Mouse (Mus musculus): ENCODE results near the gene Gm10337. TPM values are rescaled to one million over a fixed set of nuclear protein-coding genes. Genes with fewer than 3 reads are reported as not detected.

Gene Gm10337
- total and polyA plus RNA-seq, 3 experiments, result not detected

DNA sequence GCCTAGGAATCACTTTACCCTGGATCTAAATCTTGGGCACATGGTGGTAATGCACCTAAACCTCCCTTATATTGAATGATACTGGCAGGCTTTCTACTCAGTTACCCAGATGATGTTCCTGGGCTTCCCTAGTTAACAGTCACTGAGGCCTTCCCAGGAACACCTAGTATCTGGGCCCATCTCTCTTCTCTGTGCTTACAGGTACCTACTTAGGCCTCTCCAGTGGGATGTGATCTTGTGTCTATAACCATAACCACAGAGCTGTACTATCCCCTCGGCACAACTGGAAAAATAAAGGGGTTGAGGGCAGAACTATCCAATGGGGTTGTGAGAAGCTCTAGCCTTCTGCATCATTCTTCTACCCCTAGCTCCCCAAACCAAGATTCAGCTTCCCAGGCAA, 3.3 kb downstream of the Gm10337 start:
- no peak for TF ChIP-seq POLR2AphosphoS2 (IDR thresholded peaks at IDR 0.05; ENCODE audit: low read depth, low read length)
- in situ Hi-C loops (cut with MboI; ENCODE audit: low pct_ligation_motif_present, low pct_unique_long_range_greater_than_20kb, low sequenced_read_pairs), result no loop called here
- Histone ChIP-seq H3K27me3 (replicated peaks) (no peaks in the 10 kb centered on the region), H3K9me3 (replicated peaks; ENCODE audit: low read length) (no peaks in the 10 kb centered on the region), H3K4me2 (ENCODE audit: insufficient read depth, low read depth, poor library complexity, severe bottlenecking) (no peak overlapping the region), H3K79me2 (replicated peaks; ENCODE audit: control insufficient read depth, extremely low read depth, insufficient read depth, poor library complexity, severe bottlenecking) (no peaks in the 10 kb centered on the region), H3K36me3 (replicated peaks in 1 of 2; ENCODE audit: control insufficient read depth in 1 of 2, insufficient read depth in 1 of 2, low read length in 1 of 2) (peaks cover 32 to 50% of the 10 kb centered on the region in 2 experiments), H3K9ac (ENCODE audit: insufficient read depth, low read depth) (no peak overlapping the region), H3K4me3 (replicated peaks in 1 of 3; ENCODE audit: low read depth in 2 of 3, low read length in 2 of 3, poor library complexity in 1 of 3) (no peak overlapping the region), H3K27ac (ENCODE audit: insufficient read depth, low read depth) (no peak overlapping the region), H3K4me1 (ENCODE audit: control insufficient read depth in 1 of 2, insufficient read depth in 2 of 2) (peaks cover 13 to 27% of the 10 kb centered on the region in 2 experiments)
- DNase-seq (ENCODE audit: extremely low read depth), result no peak
- dilution Hi-C loops (cut with MboI; ENCODE audit: extremely low pct_ligation_motif_present, extremely low pct_unique_long_range_greater_than_20kb, low sequenced_read_pairs), result no loop called here

DNA sequence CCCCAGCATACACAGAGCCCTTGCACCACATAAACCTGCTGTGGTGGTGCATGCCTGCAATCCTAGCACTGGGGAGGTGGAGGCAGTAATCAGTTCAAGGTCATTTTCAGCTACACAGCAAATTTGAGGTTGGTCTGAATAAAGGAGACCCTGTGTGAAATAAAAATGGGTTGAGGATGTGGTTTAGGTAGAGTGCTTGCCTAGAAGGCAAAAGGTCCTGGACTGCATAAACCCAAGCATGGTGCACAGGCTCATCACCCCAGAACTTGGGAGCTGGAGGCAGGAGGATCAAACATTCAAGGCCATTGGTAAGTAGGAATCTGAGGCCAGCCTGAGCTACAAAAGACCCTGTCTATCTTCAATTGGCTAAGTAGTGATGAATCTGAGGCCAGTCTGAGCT, 4.0 kb downstream of the Gm10337 start:
- Histone ChIP-seq H3K27me3 (replicated peaks) (no peaks in the 10 kb centered on the region), H3K4me2 (ENCODE audit: insufficient read depth, low read depth, poor library complexity, severe bottlenecking) (no peak overlapping the region), H3K36me3 (replicated peaks in 1 of 2; ENCODE audit: control insufficient read depth in 1 of 2, insufficient read depth in 1 of 2, low read length in 1 of 2) (peaks cover 25 to 43% of the 10 kb centered on the region in 2 experiments), H3K9me3 (replicated peaks; ENCODE audit: low read length) (no peaks in the 10 kb centered on the region), H3K4me3 (replicated peaks in 1 of 3; ENCODE audit: low read depth in 2 of 3, low read length in 2 of 3, poor library complexity in 1 of 3) (no peak overlapping the region), H3K9ac (ENCODE audit: insufficient read depth, low read depth) (no peak overlapping the region), H3K4me1 (ENCODE audit: control insufficient read depth in 1 of 2, insufficient read depth in 2 of 2) (peaks cover 17 to 34% of the 10 kb centered on the region in 2 experiments), H3K27ac (ENCODE audit: insufficient read depth, low read depth) (no peak overlapping the region), H3K79me2 (replicated peaks; ENCODE audit: control insufficient read depth, extremely low read depth, insufficient read depth, poor library complexity, severe bottlenecking) (no peaks in the 10 kb centered on the region)
- dilution Hi-C loops (cut with MboI; ENCODE audit: extremely low pct_ligation_motif_present, extremely low pct_unique_long_range_greater_than_20kb, low sequenced_read_pairs), result no loop called here
- TF ChIP-seq USF2 (conservative IDR thresholded peaks at IDR 0.05; ENCODE audit: low read depth, low read length) (no peak), ZC3H11A (IDR thresholded peaks at IDR 0.05; ENCODE audit: low read depth, low read length) (no peak), MEF2A (IDR thresholded peaks at IDR 0.05; ENCODE audit: borderline replicate concordance, low read depth, low read length) (no peak), POLR2A (IDR thresholded peaks at IDR 0.05; ENCODE audit: low read depth, low read length) (no peak; the same call in none of the 2 replicates), USF1 (IDR thresholded peaks at IDR 0.05; ENCODE audit: low read depth, low read length) (no peak), JUND (conservative IDR thresholded peaks at IDR 0.05; ENCODE audit: low read depth, low read length) (no peak), CHD1 (IDR thresholded peaks at IDR 0.05; ENCODE audit: low read depth, low read length) (no peak), POLR2AphosphoS2 (IDR thresholded peaks at IDR 0.05; ENCODE audit: low read depth, low read length) (no peak; the same call in 1 of the 2 replicates)
- in situ Hi-C loops (cut with MboI; ENCODE audit: low pct_ligation_motif_present, low pct_unique_long_range_greater_than_20kb, low sequenced_read_pairs), result no loop called here
- no peak for DNase-seq (ENCODE audit: extremely low read depth)

DNA sequence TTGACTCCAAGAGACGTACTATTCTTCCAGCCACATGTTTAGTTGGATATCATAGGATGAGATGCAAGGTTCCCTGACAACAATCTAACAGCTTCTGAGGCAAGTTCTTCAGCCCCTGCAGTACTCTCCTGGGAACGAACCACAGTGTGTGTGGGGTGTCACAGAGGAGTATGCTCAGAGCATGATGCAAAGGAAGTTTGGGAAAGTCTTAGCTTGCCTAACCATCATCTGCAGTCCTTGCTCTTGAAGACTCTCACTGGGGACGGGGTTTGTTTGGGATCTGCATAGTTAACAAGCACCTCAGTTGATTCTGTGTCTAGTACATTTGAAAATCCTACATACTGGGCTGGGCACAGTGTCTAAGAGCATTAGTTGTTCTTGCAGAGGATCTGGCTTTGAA, 4.8 kb downstream of the Gm10337 start:
- TF ChIP-seq ETS1 (conservative IDR thresholded peaks at IDR 0.05; ENCODE audit: low read depth, low read length) (no peak), POLR2AphosphoS2 (IDR thresholded peaks at IDR 0.05; ENCODE audit: low read depth, low read length) (peak; percentile 5; the same call in 1 of the 2 replicates)
- dilution Hi-C loops (cut with MboI; ENCODE audit: extremely low pct_ligation_motif_present, extremely low pct_unique_long_range_greater_than_20kb, low sequenced_read_pairs), result no loop called here
- DNase-seq (ENCODE audit: extremely low read depth), result no peak
- Histone ChIP-seq H3K27ac (ENCODE audit: insufficient read depth, low read depth) (no peak overlapping the region), H3K36me3 (replicated peaks in 1 of 2; ENCODE audit: control insufficient read depth in 1 of 2, insufficient read depth in 1 of 2, low read length in 1 of 2) (peaks cover 19 to 35% of the 10 kb centered on the region in 2 experiments), H3K27me3 (replicated peaks) (no peaks in the 10 kb centered on the region), H3K9me3 (replicated peaks; ENCODE audit: low read length) (no peaks in the 10 kb centered on the region), H3K4me3 (replicated peaks in 1 of 3; ENCODE audit: low read depth in 2 of 3, low read length in 2 of 3, poor library complexity in 1 of 3) (no peak overlapping the region), H3K4me1 (ENCODE audit: control insufficient read depth in 1 of 2, insufficient read depth in 2 of 2) (peaks cover 21 to 42% of the 10 kb centered on the region in 2 experiments), H3K4me2 (ENCODE audit: insufficient read depth, low read depth, poor library complexity, severe bottlenecking) (no peak overlapping the region), H3K79me2 (replicated peaks; ENCODE audit: control insufficient read depth, extremely low read depth, insufficient read depth, poor library complexity, severe bottlenecking) (no peaks in the 10 kb centered on the region), H3K9ac (ENCODE audit: insufficient read depth, low read depth) (no peak overlapping the region)
- in situ Hi-C loops (cut with MboI; ENCODE audit: low pct_ligation_motif_present, low pct_unique_long_range_greater_than_20kb, low sequenced_read_pairs), result no loop called here

Data from CH12.LX (cell line).